Mouse (Mus musculus) heart, adult 2 months (tissue): ENCODE data around the gene Gm42906.

Experiments used
- CTCF ChIP-seq: fragments of 200-600 bp; IDR thresholded peaks from 2 replicates; pipeline ENCODE4 v1.8.1; 2022; ENCODE audit warnings: antibody characterized with exemption, mild to moderate bottlenecking, moderate library complexity
- EP300 ChIP-seq: fragments of 200-500 bp; IDR thresholded peaks from 2 replicates; pipeline ENCODE4 v1.6.1; 2011; ENCODE audit warnings: low read depth, low read length, control low read depth; ENCODE audit not compliant: insufficient read depth
- POLR2A ChIP-seq: fragments of 200-500 bp; IDR thresholded peaks from 2 replicates; pipeline ENCODE4 v1.6.1; 2011; ENCODE audit warnings: mild to moderate bottlenecking, low read depth, low read length, control low read depth; ENCODE audit not compliant: insufficient read depth

DNA sequence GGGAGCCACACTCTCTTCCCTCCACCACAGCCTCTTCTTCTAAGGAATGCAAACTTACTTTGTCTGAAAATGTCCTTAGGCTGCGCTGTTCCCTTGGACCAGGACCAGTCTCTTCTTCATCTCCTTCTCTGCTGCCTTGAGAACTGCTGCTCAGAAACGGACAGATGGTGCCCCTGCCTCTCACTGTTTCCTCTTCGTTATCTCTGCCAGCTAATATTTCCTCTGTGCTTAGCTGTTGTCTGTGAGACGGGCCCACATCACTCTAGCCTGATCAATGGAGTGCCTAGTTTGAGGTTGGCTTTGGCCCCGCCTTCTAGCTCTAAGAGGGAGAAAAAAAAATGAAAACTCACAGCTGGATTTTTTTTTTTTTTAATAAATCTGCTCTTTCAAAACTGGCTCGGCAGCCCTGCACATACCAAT lies 300.7 kb downstream of the Gm42906 start:
- no peak for TF ChIP-seq CTCF
- TF ChIP-seq POLR2A, result no peak
- TF ChIP-seq EP300, result no peak
